Mouse (Mus musculus): ENCODE data around the gene Pnpla3. TPM values are rescaled to one million over a fixed set of nuclear protein-coding genes. Genes with fewer than 3 reads are reported as not detected.
"Not testable (repeated sequence)": the region's sequence is repeated elsewhere in the genome, so short reads cannot be mapped to it uniquely, and the experiment has no call there.

Pnpla3 gene
- polyA plus RNA-seq, 1 experiment from 2014 or later, result 0.57 TPM

DNA sequence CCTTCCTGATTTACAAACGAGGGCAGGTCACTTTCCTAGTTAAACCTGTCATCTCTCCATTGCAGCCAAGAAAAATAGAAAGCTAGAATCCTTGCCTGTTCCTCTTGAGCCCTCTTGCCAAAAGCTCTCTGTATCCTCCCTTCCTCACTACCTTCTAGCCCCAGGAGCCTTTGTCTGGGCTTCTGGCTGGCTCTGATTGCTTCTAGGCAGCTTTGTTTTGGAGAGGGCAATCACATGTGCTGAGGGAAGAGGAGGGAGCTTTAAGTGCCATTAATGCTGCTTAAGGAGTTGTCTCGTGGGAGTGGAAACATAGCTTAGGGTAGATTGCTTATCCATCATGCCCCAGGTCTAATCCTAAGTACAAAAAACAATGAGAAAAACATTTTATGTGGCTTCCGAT, 27.5 kb upstream of the Pnpla3 start:
- no peak overlapping the region for H3K27ac ChIP-seq
- no peaks in the 10 kb centered on the region for H3K27me3 ChIP-seq (ENCODE audit: insufficient read depth, low read length)
- no peak overlapping the region for H3K4me3 ChIP-seq (replicated peaks; ENCODE audit: low read depth, low read length)
- ATAC-seq (replicated peaks; ENCODE audit: low FRiP score, low read depth) (no peak), DNase-seq (ENCODE audit: low spot score) (no peak)
- no peaks in the 10 kb centered on the region for H3K36me3 ChIP-seq (ENCODE audit: insufficient read depth, low read length)
- H3K9ac ChIP-seq (ENCODE audit: low read depth, low read length), result no peak overlapping the region
- TF ChIP-seq CTCF (IDR thresholded peaks at IDR 0.05; ENCODE audit: low read depth), result no peak
- H3K4me1 ChIP-seq (replicated peaks; ENCODE audit: insufficient read depth, low read length), result no peaks in the 10 kb centered on the region
- H3K9me3 ChIP-seq (replicated peaks; ENCODE audit: low read length), result no peaks in the 10 kb centered on the region
- no peak overlapping the region for H3K4me2 ChIP-seq (ENCODE audit: low read length)
- 33% methylated on average over 3 of the region's 3 CpGs for WGBS

DNA sequence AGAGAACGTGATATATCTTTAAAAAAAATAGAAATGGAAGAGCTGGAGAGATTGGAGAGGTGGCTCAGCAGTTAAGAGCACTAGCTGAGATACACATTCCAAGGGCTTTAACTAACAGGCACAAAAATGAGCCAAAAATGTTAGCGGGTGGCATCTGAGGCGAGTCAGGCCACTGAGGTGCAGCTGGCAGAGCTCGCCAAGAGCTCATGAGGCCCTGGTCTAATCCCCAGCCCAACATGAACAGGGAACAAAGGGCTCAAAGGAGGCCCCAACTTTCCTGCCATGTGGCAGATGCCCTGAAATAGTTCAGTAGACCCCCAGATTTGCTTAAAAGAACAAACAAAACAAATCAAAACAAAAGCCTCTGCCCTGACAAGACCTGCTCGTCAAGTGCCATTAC, 26.7 kb upstream of the Pnpla3 start:
- no peak for TF ChIP-seq CTCF (IDR thresholded peaks at IDR 0.05; ENCODE audit: low read depth)
- Histone ChIP-seq H3K9ac (ENCODE audit: low read depth, low read length) (no peak overlapping the region), H3K27me3 (ENCODE audit: insufficient read depth, low read length) (no peaks in the 10 kb centered on the region), H3K4me1 (replicated peaks; ENCODE audit: insufficient read depth, low read length) (no peaks in the 10 kb centered on the region), H3K4me3 (replicated peaks; ENCODE audit: low read depth, low read length) (no peak overlapping the region), H3K9me3 (replicated peaks; ENCODE audit: low read length) (no peaks in the 10 kb centered on the region), H3K36me3 (ENCODE audit: insufficient read depth, low read length) (no peaks in the 10 kb centered on the region), H3K4me2 (ENCODE audit: low read length) (no peak overlapping the region), H3K27ac (no peak overlapping the region)
- WGBS, result 70% methylated on average over 5 of the region's 5 CpGs
- DNase-seq (ENCODE audit: low spot score) (no peak), ATAC-seq (replicated peaks; ENCODE audit: low FRiP score, low read depth) (no peak)

DNA sequence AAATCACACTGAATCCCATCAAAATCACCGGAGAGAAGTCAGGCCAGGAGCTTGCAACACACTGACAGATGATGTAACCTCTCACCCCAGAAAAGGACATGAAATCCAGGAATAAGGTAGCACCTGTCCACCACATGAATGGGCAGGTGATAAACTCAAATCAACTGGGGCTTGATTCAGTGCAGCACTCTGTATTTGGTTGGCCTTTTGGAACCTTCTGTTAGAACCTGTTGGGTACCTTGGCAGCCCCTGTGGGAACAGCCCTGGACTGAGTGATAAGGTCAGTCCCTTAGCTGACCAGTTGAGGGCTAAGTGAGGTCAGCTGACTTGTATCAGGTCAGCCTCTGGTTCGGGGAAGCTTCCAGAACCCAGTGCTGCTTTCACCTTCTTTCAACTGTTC, 11.5 kb upstream of the Pnpla3 start:
- 84% methylated on average over 2 of the region's 2 CpGs for WGBS
- no peaks in the 10 kb centered on the region for H3K36me3 ChIP-seq (ENCODE audit: insufficient read depth, low read length)

DNA sequence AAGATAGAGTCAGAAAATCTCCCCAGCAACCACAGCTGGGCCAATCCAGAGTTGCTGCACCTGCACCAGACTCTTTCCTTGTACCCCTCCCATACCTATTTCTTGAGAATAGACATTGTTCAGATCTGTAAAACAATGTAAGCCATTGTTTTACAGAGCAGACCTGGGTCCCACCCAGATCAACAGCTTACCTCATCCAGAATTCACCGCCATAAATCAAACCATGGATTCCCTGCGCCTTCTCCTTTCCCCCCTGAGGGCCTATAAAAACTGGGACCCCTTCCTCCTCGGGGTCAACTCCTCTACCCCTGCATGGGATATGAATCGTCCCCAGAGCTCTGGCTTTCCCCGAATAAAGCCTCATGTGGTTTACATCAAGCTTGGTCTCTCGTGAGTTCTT, 10.1 kb upstream of the Pnpla3 start:
- not testable (repeated sequence) for DNase-seq (ENCODE audit: low spot score); H3K9ac ChIP-seq (ENCODE audit: low read depth, low read length); H3K27ac ChIP-seq; H3K4me3 ChIP-seq (replicated peaks; ENCODE audit: low read depth, low read length); H3K36me3 ChIP-seq (ENCODE audit: insufficient read depth, low read length); H3K9me3 ChIP-seq (replicated peaks; ENCODE audit: low read length); ATAC-seq (replicated peaks; ENCODE audit: low FRiP score, low read depth); H3K4me1 ChIP-seq (replicated peaks; ENCODE audit: insufficient read depth, low read length); H3K27me3 ChIP-seq (ENCODE audit: insufficient read depth, low read length); H3K4me2 ChIP-seq (ENCODE audit: low read length)
- WGBS, result 75% methylated on average over 6 of the region's 6 CpGs

More for the DNA sequence above, 11.5 kb upstream of the Pnpla3 start:
- ATAC-seq (replicated peaks; ENCODE audit: low FRiP score, low read depth), result no peak
- H3K4me1 ChIP-seq (replicated peaks; ENCODE audit: insufficient read depth, low read length), result no peaks in the 10 kb centered on the region
- no peak for TF ChIP-seq CTCF (IDR thresholded peaks at IDR 0.05; ENCODE audit: low read depth)
- no peak overlapping the region for H3K4me2 ChIP-seq (ENCODE audit: low read length)
- DNase-seq (ENCODE audit: low spot score), result no peak
- no peak overlapping the region for H3K4me3 ChIP-seq (replicated peaks; ENCODE audit: low read depth, low read length)
- no peak overlapping the region for H3K9ac ChIP-seq (ENCODE audit: low read depth, low read length)
- H3K27me3 ChIP-seq (ENCODE audit: insufficient read depth, low read length), result no peaks in the 10 kb centered on the region
- H3K27ac ChIP-seq, result no peak overlapping the region
- H3K9me3 ChIP-seq (replicated peaks; ENCODE audit: low read length), result no peaks in the 10 kb centered on the region

DNA sequence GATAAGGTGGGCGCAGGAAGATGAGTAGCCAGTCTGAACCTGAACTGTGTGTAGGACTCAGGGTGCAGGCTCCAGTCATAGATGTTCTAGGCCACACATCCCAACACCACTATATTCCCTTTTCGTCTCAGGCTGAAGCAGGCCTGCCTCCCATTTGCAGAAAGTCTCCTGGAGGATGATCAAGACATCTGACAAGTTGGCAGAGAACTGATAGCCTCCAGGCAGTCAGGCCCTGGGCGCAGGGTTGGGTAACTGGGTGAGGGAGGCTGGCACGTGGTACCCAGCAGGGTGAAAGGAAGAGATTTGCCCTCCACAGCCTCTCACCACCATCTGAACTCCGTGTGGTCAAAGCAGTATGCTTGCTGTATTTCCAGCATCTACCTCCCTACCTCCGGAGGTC, 5.8 kb upstream of the Pnpla3 start:
- H3K9me3 ChIP-seq (replicated peaks; ENCODE audit: low read length), result no peaks in the 10 kb centered on the region
- H3K27me3 ChIP-seq (ENCODE audit: insufficient read depth, low read length), result no peaks in the 10 kb centered on the region
- no peak overlapping the region for H3K9ac ChIP-seq (ENCODE audit: low read depth, low read length)
- TF ChIP-seq CTCF (IDR thresholded peaks at IDR 0.05; ENCODE audit: low read depth), result no peak
- no peak overlapping the region for H3K27ac ChIP-seq
- H3K4me2 ChIP-seq (ENCODE audit: low read length), result no peak overlapping the region
- no peak for ATAC-seq (replicated peaks; ENCODE audit: low FRiP score, low read depth)
- 82% methylated on average over 6 of the region's 6 CpGs for WGBS
- H3K4me1 ChIP-seq (replicated peaks; ENCODE audit: insufficient read depth, low read length), result no peaks in the 10 kb centered on the region
- no peaks in the 10 kb centered on the region for H3K36me3 ChIP-seq (ENCODE audit: insufficient read depth, low read length)
- no peak overlapping the region for H3K4me3 ChIP-seq (replicated peaks; ENCODE audit: low read depth, low read length)
- no peak for DNase-seq (ENCODE audit: low spot score)

DNA sequence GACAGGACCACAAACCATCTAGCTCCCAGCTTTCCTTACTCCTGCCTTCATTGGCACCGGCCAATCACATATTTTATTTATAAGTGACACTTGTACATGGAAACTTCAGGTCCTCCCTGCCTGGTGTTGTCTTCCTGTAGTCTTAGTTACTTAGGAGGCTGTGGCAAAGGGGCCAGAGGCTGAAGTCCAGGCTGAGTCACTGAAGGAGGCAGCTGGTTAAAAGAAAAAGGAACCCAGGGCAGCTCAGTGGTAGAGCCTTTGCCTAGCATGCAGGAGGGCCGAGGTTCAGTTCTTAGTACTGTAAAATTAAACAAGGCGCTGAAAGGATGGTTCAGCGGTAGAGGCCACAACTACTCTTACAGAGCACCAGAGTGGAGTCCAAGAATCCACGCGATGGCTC, 819 bp upstream of the Pnpla3 start:
- WGBS, result 72% methylated on average over 6 of the region's 6 CpGs
- H3K36me3 ChIP-seq (ENCODE audit: insufficient read depth, low read length), result no peaks in the 10 kb centered on the region
- no peak overlapping the region for H3K27ac ChIP-seq
- ATAC-seq (replicated peaks; ENCODE audit: low FRiP score, low read depth) (no peak), DNase-seq (ENCODE audit: low spot score) (peak; percentile 10)
- H3K4me1 ChIP-seq (replicated peaks; ENCODE audit: insufficient read depth, low read length), result peaks cover 9% of the 10 kb centered on the region; the same call in 1 of the 2 replicates
- no peak overlapping the region for H3K4me3 ChIP-seq (replicated peaks; ENCODE audit: low read depth, low read length)
- no peaks in the 10 kb centered on the region for H3K27me3 ChIP-seq (ENCODE audit: insufficient read depth, low read length)
- no peak overlapping the region for H3K9ac ChIP-seq (ENCODE audit: low read depth, low read length)
- TF ChIP-seq CTCF (IDR thresholded peaks at IDR 0.05; ENCODE audit: low read depth), result no peak
- no peaks in the 10 kb centered on the region for H3K9me3 ChIP-seq (replicated peaks; ENCODE audit: low read length)
- H3K4me2 ChIP-seq (ENCODE audit: low read length), result no peak overlapping the region

Measured in kidney, postnatal 0 days (tissue).